Mouse (Mus musculus) megakaryocyte, embryonic 14.5 days (primary cell): ENCODE measurements around the gene Ugt1a6a.

Experiments used
- FLI1 ChIP-seq: IDR thresholded peaks from 2 replicates; pipeline ENCODE4 v1.6.1; 2012; ENCODE audit warnings: low read length, inconsistent platforms, mixed read lengths
- GATA1 ChIP-seq: IDR thresholded peaks from 3 replicates; pipeline ENCODE4 v1.6.1; 2012; ENCODE audit warnings: mixed read lengths, low read length, inconsistent platforms, borderline replicate concordance

GRCm38 (mm10) chr1:88253540-88253939, 118.9 kb downstream of the Ugt1a6a start:
- no peak for TF ChIP-seq GATA1
- no peak for TF ChIP-seq FLI1
